Mouse (Mus musculus) left cerebral cortex, postnatal 4 days (tissue): Measurements from ENCODE around the gene Rnf144a. TPM values are rescaled to one million over a fixed set of nuclear protein-coding genes. Genes with fewer than 3 reads are reported as not detected.

Experiments
- DNase-seq: peaks from one replicate; pipeline ENCODE4 v3.0.0-alpha.2; 2022
- intact Hi-C: fragments of 180-260 bp; cut with DNase I; formaldehyde crosslinking; loops from one replicate; pipeline ENCODE4 v1.15.1; 2025
- total RNA-seq, 2 experiments: library from RNA; stranded (reverse); gene quantifications; 2 replicates each; pipeline ENCODE4 v1.2.3; 2021

Gene Rnf144a
- total RNA-seq, 2 experiments from 2014 or later, result 41.8 to 45.4 TPM

DNA sequence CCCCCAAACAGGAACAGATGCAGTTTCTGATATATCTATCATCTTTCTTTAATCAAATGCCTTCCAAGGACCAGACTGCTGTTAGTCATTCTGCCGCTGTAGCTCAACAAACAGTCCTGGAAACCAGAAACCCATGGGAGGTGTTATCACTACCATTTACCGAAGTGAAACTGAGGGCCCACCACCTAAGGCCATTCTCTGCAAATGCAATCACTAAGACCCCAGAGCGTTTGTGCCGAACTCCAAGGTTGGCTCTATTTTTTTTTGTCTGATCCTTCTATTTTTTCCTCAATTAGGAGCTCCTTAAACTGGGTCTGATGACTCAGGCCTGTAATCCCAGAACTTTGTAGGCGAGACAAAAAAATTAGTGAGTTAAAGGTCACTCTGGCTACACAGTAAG is 85.3 kb downstream of the Rnf144a start:
- intact Hi-C loops, result no loop called here
- no peak for DNase-seq

DNA sequence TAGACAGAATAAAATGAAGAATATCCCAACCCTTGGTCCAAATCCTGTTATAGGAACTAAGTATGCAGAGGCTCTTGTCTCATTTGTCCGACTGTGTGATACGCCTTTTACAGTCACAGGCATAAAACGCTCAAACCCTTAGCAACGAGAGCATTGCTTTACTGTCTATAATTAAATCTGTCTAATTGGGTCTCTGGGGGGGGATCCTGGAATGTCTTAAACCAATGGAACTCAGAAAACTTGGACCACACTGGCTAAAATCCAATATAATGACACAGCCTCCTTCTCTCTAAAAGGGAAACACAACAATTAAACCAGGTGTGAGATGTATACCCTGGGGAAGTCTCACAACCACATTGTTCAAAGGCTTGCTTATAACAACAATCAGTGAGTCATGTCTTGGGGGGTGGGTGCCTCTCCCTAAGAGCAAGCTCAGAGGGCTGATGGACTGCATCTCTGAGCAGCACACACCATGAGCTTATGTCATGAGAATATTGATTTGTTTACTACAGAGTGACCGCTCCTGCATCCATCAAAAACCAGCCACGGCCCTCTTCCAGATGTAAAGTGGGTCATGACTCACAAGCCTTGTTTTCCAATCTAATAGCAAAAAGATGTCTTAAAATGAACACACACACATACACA is 85.9 kb downstream of the Rnf144a start:
- intact Hi-C loops, result no loop called here
- DNase-seq, result no peak

DNA sequence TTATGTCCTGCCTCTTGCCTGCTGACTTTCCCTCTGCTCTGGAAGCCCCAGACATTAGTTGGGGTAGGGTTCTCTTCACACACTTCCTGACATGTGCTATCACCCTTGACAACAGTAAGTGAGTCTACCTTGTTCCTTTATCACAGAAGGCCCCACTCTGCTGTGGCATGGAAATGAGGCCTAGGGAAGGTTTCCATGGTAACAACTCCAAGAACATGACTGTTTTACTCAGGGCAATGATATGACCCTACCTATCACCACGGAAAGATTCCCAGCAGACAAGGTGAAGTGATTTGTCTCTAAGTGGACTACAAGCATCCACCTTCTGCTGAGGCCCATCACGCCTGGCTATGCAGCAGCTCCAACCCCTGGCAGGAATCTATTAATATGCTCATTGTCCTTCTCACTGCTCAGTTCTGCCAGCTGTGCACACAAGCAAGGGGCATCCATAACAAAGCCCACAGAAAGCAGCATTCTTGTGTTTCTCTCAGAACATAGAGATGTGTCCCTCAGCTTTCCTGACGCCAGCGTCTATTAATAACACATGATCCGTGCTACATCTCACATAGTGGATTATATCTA is 91.2 kb downstream of the Rnf144a start:
- intact Hi-C loops, result no loop called here

DNA sequence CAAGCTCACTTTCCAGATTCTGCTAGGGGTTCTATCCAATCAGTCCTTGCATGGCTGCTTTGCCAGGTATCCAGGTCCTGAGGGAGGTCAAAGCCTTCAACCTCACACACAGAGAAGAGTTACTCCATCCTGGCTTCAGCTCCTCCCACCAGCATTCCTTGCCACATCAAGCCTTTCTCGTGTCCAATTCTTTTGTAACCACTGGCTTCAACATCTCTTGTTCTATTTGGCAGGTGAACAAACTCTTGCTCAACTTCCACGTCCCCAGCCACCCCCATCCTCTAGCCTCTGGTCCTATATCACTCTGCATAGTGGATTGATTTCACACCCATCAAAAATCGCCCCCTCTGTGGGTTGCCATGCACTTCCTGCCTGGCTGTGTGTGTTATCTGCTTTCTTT is 98.8 kb downstream of the Rnf144a start:
- intact Hi-C loops, result no loop called here
- no peak for DNase-seq

More for the DNA sequence above, 91.2 kb downstream of the Rnf144a start:
- no peak for DNase-seq

DNA sequence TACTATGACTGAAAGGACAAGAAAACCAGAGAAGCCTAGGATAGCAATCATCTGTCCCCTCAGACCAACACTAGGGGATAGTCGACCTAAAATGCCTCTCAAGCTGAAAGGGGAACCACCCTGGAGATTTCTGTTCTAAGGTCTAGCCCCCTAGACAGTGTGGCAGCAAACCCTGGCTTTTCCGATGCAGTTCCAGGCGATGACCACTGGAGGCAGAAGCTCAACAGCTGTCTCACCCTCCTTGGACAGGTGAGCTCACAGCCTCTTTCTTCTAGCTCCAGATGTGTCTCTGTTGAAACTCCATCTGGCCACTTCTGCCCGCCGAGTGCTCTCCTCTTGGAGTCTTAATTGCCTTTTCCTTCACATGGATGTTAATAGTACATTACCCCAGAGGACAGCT is 100.1 kb downstream of the Rnf144a start:
- peak; percentile 19 for DNase-seq
- intact Hi-C loops, result no loop called here

DNA sequence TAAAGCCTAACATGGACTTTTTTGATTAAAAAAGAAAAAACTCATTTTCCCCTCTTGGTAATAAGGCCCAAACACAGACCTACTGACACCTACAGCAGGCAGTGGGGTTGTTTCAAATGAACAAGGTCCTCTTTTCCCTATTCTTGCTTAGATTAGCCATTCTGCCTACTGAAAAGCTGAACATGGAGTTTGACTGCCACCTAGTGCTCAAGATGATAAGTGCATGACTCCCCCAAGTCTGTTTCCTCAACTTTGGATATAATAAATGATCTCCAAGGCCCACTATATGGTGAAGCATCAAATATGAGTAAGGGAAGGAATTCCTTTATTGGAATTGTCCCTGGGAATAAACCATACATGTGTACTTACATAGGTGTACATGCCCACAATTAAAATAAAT is 103.5 kb downstream of the Rnf144a start:
- intact Hi-C loops, result no loop called here
- DNase-seq, result peak; percentile 47

DNA sequence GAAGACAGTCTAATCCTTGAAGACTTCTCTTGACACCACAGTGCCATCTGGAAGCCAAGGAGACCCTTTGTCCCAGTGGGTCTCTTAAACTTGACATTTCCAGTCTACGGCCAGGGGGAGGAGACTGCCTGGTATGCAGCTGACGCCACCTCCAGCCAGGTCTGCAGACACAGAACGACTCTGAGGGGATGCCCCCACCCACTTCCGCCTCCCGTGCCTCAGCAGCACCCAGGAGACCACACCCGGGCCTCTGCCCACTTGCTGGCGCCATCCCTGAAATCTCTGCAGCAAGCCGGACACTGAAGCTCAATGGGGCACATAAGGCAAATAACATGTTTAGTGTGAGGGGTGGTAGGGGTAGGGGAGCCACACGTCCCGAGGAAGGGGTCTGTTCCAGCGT is 104.8 kb downstream of the Rnf144a start:
- peak; percentile 12 for DNase-seq
- intact Hi-C loops, result no loop called here

DNA sequence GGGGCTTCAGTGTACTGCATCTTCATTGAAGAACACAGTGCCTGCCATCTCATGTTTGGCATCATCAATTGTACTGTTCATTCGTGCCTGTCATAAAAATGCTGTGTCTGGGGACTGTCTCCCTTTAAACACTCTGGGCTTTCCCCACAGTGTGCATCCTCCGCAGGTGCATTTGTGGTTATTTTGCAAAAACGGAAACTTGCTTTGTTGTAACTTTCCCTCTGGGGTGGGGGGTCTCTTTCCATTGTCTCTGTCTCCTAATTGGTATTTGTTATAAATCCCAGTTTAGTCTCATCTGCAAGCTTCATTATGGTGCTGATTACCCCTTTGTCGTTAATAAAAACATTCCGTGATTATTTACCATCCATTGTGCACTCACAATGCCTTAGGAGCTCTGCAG is 112.2 kb downstream of the Rnf144a start:
- DNase-seq, result no peak
- intact Hi-C loops, result no loop called here

DNA sequence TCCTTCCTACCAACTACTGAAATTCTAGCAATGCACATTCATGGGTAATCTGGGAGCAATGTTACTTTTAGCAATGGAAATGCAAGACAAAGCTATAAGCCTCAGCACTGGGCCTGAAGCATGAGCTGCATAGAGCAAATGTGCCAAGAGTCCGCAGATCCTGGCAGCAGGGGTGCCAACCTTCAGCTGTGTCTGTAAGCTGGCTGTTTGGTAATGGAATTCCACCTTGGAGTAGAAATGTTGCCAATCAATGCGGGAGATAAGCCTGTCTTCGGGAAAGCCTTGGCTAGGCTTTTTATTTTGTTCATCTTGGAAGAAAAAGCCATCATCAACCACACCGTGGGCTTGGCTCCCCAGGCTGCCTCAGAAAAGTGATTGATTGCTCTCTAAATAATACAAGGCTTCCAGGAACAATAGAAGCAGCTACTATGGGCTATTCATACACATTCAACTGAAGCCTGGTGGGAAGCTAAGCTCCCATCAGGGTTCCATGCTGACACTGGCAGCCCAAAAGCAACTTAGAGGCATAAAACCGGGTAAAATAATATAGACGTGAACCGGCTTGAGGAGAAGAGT is 115.5 kb downstream of the Rnf144a start:
- DNase-seq, result peak; percentile 63
- intact Hi-C loops, result loop anchor here (10.0 kb wide), 1 partner anchor 1265 kb away; no protein-coding TSS in a partner anchor

DNA sequence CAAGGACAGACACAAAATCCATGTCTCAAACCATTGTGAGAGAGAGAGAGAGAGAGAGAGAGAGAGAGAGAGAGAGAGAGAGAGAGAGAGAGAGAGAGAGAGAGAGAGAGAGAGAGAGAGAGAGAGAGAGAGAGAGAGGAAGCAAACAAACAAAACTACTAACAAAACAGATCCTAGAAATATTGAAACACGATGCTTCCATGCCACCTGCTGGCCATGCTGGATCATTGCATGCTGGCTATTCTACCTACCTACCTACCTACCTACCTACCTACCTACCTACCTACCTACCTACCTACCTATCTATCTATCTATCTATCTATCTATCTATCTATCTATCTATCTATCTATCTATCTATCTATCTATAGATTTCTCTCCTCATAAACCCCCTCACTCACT is 119.1 kb downstream of the Rnf144a start:
- DNase-seq, result peak; percentile 18
- intact Hi-C loops, result loop anchor here (10.0 kb wide), 1 partner anchor 1261 kb away; no protein-coding TSS in a partner anchor

DNA sequence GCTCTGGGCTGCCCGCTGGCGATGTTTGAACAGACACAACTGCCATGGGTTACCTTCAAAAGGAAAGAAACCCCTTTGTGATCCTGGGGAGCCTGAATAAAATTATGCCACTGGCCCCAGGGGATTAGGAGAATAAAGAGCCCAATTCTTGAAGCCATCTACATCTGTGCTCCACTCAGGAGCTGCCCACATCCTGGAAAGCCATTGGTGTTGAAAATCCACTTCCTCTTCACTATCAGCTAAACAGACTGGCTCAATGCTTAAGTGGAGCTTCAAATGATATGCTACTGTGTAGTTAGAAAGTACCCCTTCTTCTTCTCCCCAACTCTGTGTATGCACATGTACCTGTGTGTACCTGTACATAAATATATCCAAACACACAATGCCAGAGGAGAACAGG is 125.9 kb downstream of the Rnf144a start:
- intact Hi-C loops, result no loop called here
- DNase-seq, result no peak

DNA sequence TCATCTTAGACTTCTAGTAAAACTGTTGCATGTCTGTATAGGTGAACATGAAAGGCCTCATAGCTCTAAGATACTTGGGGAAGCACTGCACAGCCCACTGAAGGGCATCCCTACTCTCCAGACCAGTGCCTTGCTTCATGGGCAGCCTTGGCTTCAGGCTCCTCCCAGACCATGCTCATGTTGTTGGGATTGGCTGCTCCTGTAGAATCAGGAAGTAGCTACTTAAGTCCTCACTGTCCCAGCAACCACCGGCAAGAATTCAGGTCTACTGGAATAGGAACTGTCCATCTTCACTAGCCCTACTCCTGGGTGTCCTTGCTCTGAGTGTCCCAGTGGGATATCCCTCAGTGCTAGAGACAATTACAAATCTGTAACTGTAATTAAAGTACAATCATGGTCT is 126.7 kb downstream of the Rnf144a start:
- intact Hi-C loops, result no loop called here
- DNase-seq, result no peak

DNA sequence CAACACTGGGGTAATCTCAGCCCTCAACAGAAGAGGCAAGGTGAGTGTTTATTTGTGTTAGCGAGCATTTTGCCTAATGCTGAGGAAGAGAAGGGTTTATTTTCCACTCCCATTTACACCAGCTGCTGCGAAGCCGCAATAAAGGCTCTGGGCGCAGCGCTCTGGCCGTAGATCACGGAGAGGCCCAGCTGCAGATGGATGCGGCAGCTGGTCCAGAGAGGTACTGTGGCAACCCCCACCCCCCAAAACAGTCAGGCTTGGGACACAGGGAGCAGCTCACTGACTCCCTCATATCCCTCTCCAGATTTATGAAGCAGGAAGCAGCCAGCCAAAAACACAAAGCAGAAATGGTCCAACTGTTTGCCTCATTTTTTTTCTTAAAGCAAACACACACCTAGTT is 129.1 kb downstream of the Rnf144a start:
- peak; percentile 38 for DNase-seq
- intact Hi-C loops, result no loop called here

DNA sequence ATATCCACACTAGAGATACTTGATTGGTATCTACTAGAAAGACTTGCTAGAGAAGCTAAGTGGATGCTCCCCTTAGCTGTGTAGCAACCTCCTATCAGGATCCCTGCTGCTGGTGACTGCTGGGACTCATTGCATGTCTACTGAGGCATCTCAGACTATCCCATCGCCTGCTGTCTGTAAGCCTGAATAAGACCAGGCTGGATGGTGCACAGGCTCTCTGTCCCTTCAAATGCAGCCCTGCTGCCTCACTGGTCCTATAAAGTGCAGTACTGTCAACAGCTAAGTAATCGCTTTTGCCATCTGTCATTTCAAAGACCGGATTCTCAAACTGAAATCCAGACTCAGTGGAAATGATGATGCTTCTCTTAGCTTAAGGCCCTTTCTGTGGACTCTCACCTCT is 129.6 kb downstream of the Rnf144a start:
- DNase-seq, result no peak
- intact Hi-C loops, result no loop called here

DNA sequence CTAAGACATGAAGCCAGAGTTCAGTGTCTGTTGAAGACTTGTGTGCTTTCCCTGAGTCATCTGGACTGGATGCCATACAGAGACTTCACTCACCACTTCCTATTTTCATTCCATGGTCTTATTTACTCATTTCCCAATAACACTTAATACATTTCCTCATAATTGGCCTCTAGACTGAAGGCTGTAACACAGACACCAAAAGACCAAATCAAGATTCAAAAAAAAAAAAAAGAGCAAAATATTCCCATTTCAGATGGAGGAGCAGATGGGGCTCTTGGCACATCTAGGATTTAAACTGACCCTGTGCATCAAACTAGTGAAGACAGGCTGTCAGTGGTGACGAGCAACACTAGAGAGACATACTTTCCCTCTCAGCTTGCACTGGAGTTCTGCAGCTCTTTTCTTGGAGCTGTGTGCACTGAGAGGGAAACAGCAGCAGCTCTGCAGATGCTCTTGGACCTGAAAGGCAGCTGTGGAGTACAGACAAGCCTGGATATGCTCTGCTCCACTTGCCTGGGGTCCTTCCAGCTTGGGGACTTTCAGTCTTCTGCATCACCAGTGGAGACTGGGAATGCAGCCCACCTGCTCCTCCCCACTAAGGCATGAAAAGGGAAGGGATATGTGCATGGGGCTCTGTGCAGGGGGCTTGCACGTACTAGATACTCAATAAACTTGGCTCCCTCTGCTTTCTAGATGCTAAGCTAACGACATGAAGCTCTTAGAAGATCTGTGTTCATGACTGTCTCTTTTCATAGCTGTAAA is 134.2 kb downstream of the Rnf144a start:
- peak; percentile 45 for DNase-seq

DNA sequence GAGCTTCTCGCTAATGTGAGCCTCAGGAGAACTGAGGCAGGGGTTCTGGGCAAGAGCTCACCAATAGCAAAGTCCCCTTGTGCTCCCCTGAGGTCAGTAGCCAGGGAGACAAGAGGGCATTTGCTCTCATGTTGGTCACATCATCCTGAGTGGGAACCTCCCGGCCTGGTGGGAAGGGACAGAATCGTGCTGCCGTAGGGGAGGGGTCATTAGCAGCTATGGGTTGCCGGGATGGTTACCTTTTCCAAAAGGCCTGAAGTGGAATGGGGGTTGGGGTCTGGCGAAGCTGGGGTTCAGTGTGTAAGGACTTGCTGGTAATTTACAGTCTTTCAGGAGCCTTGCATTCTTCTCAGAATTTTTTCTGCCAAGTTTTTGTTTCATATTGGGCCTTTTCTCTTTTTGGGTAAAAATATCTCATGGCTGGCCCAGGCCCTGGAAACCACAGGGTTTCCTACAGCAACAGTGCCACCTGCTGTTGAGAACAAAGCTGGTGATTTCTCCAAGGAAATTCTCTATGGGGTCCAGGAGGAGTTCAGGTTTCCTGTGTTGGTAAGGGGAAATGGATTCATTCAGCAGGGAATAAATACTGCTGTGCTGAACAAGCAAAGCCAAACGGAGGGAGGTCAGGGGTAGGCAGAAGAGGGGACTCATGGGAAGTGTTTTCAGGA is 137.9 kb downstream of the Rnf144a start:
- peak; percentile 73 for DNase-seq
- intact Hi-C loops, result loop anchor here (2.0 to 10.0 kb wide), 3 partner anchors 60 to 1184 kb away; no protein-coding TSS in a partner anchor

More for the DNA sequence above, 134.2 kb downstream of the Rnf144a start:
- intact Hi-C loops, result no loop called here

DNA sequence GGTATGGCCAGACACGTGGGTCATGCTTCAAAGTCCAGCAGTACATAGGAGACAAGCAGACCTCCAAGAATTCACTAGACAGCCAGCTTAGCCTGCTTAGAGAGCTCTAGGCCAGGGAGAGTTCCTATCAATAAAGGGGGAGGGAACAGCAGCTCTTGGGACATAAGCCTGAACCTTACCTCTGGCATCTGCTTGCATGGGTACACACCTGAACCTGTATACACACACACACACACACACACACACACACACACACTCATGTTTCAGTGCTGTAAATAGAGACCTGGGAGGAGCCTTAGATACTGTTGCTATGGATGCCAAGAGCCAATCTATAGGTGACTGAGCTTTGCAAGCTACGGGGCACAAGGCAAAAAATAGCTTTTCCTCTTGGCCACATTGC is 138.5 kb downstream of the Rnf144a start:
- intact Hi-C loops, result loop anchor here (2.0 to 10.0 kb wide), 3 partner anchors 59 to 1184 kb away; no protein-coding TSS in a partner anchor
- no peak for DNase-seq
